Mouse (Mus musculus): Measurements from ENCODE around the gene Mark4. TPM values are rescaled to one million over a fixed set of nuclear protein-coding genes. Genes with fewer than 3 reads are reported as not detected.

Mark4 gene
- polyA plus RNA-seq, 1 experiment from 2014 or later: 4.7 TPM

GRCm38 (mm10) chr7:19388699-19389413 is 69.8 kb downstream of the Mark4 start:
- no peak overlapping the region for H3K4me2 ChIP-seq (replicated peaks; ENCODE audit: low read depth)
- no peak for TF ChIP-seq CTCF (IDR thresholded peaks at IDR 0.05; ENCODE audit: low read depth)
- no peak overlapping the region for H3K4me3 ChIP-seq (ENCODE audit: low read depth, low read length)
- H3K36me3 ChIP-seq (ENCODE audit: control insufficient read depth, insufficient read depth): peaks cover 79% of the 10 kb centered on the region
- no peaks in the 10 kb centered on the region for H3K27me3 ChIP-seq (replicated peaks; ENCODE audit: control insufficient read depth, insufficient read depth, low read length)
- no peak overlapping the region; the same call in 1 of the 2 replicates for H3K27ac ChIP-seq (ENCODE audit: low read depth, low read length)
- H3K9me3 ChIP-seq (ENCODE audit: control insufficient read depth): no peaks in the 10 kb centered on the region
- no peak for ATAC-seq
- H3K9ac ChIP-seq (ENCODE audit: low read depth, low read length): no peak overlapping the region
- H3K4me1 ChIP-seq (replicated peaks; ENCODE audit: control insufficient read depth, insufficient read depth, low read length): no peaks in the 10 kb centered on the region
- 82% methylated on average over 10 of the region's 10 CpGs for WGBS

DNA sequence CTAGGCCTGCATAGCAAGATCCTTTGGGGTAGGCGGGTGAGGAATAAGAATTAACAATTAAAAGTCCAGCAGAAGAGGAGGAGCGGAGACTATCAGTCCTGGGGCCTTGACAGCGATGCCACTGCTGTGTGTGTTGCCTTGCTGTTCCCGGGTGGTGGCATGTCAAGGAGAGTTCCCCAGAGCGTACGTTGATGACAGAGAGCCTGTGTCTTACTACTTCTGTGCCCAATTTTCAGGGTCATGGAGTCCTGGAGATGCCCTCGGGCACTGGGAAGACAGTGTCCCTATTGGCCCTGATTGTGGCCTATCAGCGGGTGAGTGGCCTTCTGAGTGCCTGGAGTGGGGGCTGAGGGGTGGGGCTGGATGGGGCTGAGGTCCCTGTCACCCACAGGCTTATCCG is 74.9 kb downstream of the Mark4 start:
- Histone ChIP-seq H3K9ac (ENCODE audit: low read depth, low read length) (no peak overlapping the region), H3K27ac (ENCODE audit: low read depth, low read length) (no peak overlapping the region), H3K4me2 (replicated peaks; ENCODE audit: low read depth) (no peak overlapping the region), H3K4me1 (replicated peaks; ENCODE audit: control insufficient read depth, insufficient read depth, low read length) (no peaks in the 10 kb centered on the region), H3K27me3 (replicated peaks; ENCODE audit: control insufficient read depth, insufficient read depth, low read length) (no peaks in the 10 kb centered on the region), H3K4me3 (ENCODE audit: low read depth, low read length) (no peak overlapping the region), H3K9me3 (ENCODE audit: control insufficient read depth) (no peaks in the 10 kb centered on the region), H3K36me3 (ENCODE audit: control insufficient read depth, insufficient read depth) (peaks cover 35% of the 10 kb centered on the region)
- no peak for TF ChIP-seq CTCF (IDR thresholded peaks at IDR 0.05; ENCODE audit: low read depth)
- 89% methylated on average over 9 of the region's 9 CpGs for WGBS
- no peak for ATAC-seq

- Histone ChIP-seq H3K4me2 (replicated peaks; ENCODE audit: low read depth) (peak overlapping the region; percentile 94), H3K27ac (ENCODE audit: low read depth, low read length) (peak overlapping the region; percentile 35; the same call in 1 of the 2 replicates), H3K36me3 (ENCODE audit: control insufficient read depth, insufficient read depth) (peaks cover 22% of the 10 kb centered on the region), H3K9ac (ENCODE audit: low read depth, low read length) (peak overlapping the region; percentile 74), H3K4me1 (replicated peaks; ENCODE audit: control insufficient read depth, insufficient read depth, low read length) (no peaks in the 10 kb centered on the region), H3K9me3 (ENCODE audit: control insufficient read depth) (no peaks in the 10 kb centered on the region), H3K4me3 (ENCODE audit: low read depth, low read length) (peak overlapping the region; percentile 89), H3K27me3 (replicated peaks; ENCODE audit: control insufficient read depth, insufficient read depth, low read length) (no peaks in the 10 kb centered on the region)
- ATAC-seq: peak; percentile 78
- no peak for TF ChIP-seq CTCF (IDR thresholded peaks at IDR 0.05; ENCODE audit: low read depth)
- under 1% methylated on average over 27 of the region's 37 CpGs for WGBS
These were observed 76.5 kb downstream of the Mark4 start for GRCm38 (mm10) chr7:19382166-19382541.

DNA sequence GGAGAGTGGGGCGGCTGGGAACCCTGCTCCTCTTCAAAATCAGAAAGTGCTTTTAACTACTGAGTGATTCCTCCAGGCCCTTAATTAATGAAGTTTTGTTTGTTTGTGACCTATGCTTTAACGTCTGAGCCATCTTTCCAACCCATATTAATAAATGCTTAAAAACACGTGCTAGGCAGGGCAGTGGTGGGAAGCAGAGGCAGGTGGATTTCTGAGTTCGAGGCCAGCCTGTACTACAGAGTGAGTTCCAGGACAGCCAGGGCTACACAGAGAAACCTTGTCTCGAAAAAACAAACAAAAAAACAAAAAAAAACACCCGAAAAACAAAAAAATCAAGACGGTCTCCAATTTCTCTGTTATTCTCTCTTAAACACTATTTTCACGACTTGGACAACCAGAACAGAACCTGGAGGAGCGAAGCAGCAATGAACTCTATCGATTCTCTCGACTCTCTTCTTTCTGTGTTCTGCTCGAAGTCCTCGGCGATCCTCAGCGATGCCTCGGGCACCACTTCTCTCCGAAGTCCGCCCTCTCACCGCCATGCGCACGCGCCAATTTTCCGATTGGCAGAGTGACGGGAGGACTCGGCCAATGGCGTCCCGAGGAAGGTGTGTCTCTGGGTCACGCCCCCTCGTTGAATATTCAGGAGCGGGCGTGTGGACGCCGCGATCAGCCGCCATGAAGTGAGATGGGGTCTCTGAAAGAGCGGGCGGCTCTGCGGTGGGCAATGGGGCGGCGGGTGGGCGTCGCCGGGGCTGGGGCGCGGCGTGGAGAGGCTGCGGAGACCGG is 77.0 kb downstream of the Mark4 start, which contains the start of gene Ercc2:
TSS of gene Ercc2 (plus strand) at position 634 of the 789 bp plus-strand sequence.
- Histone ChIP-seq H3K4me1 (replicated peaks; ENCODE audit: control insufficient read depth, insufficient read depth, low read length) (no peaks in the 10 kb centered on the region), H3K4me2 (replicated peaks; ENCODE audit: low read depth) (peak within 1 kb of the TSS; percentile 94), H3K27me3 (replicated peaks; ENCODE audit: control insufficient read depth, insufficient read depth, low read length) (no peaks in the 10 kb centered on the region), H3K4me3 (ENCODE audit: low read depth, low read length) (peak within 1 kb of the TSS; percentile 89), H3K36me3 (ENCODE audit: control insufficient read depth, insufficient read depth) (peaks cover 16% of the 10 kb centered on the region), H3K9me3 (ENCODE audit: control insufficient read depth) (no peaks in the 10 kb centered on the region), H3K9ac (ENCODE audit: low read depth, low read length) (peak within 1 kb of the TSS; percentile 74), H3K27ac (ENCODE audit: low read depth, low read length) (peak within 1 kb of the TSS; percentile 35; the same call in 1 of the 2 replicates)
- 5% methylated on average over 48 of the region's 48 CpGs for WGBS
- TF ChIP-seq CTCF (IDR thresholded peaks at IDR 0.05; ENCODE audit: low read depth): no peak
- ATAC-seq: peak; percentile 97

- Histone ChIP-seq H3K27ac (ENCODE audit: low read depth, low read length) (no peak overlapping the region), H3K4me3 (ENCODE audit: low read depth, low read length) (no peak overlapping the region), H3K27me3 (replicated peaks; ENCODE audit: control insufficient read depth, insufficient read depth, low read length) (no peaks in the 10 kb centered on the region), H3K4me1 (replicated peaks; ENCODE audit: control insufficient read depth, insufficient read depth, low read length) (no peaks in the 10 kb centered on the region), H3K36me3 (ENCODE audit: control insufficient read depth, insufficient read depth) (0 out of 2 replicates have a peak, but pooled peaks cover 5% of the 10 kb centered on the region), H3K9me3 (ENCODE audit: control insufficient read depth) (no peaks in the 10 kb centered on the region), H3K4me2 (replicated peaks; ENCODE audit: low read depth) (no peak overlapping the region), H3K9ac (ENCODE audit: low read depth, low read length) (no peak overlapping the region)
- ATAC-seq: no peak
- TF ChIP-seq CTCF (IDR thresholded peaks at IDR 0.05; ENCODE audit: low read depth): no peak
- WGBS: 79% methylated on average over 8 of the region's 8 CpGs
These were observed 80.6 kb downstream of the Mark4 start for GRCm38 (mm10) chr7:19378049-19378448.

DNA sequence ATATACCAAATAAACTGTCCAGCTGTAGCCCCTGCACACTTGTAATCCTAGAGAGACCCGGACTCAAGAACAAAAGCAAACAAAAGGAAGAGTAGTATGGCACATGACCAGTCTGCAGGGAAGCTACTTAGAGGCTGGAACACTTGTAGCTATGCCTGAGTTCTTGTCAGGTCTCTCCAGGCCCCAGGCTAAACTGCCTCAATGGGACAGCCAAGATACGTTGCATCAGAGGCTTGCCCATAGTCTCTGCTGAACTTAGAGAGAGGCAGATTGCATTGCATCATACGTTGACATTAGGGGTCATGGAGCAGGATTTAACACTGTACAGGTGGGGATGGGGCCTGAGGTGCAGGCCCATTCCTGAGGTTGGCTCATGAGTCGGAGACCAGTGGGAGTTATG is 82.6 kb downstream of the Mark4 start:
- H3K27me3 ChIP-seq (replicated peaks; ENCODE audit: control insufficient read depth, insufficient read depth, low read length): no peaks in the 10 kb centered on the region
- H3K4me3 ChIP-seq (ENCODE audit: low read depth, low read length): no peak overlapping the region
- no peaks in the 10 kb centered on the region for H3K9me3 ChIP-seq (ENCODE audit: control insufficient read depth)
- 0 out of 2 replicates have a peak, but pooled peaks cover 5% of the 10 kb centered on the region for H3K36me3 ChIP-seq (ENCODE audit: control insufficient read depth, insufficient read depth)
- no peak overlapping the region for H3K4me2 ChIP-seq (replicated peaks; ENCODE audit: low read depth)
- H3K4me1 ChIP-seq (replicated peaks; ENCODE audit: control insufficient read depth, insufficient read depth, low read length): no peaks in the 10 kb centered on the region
- H3K9ac ChIP-seq (ENCODE audit: low read depth, low read length): no peak overlapping the region
- no peak overlapping the region for H3K27ac ChIP-seq (ENCODE audit: low read depth, low read length)
- TF ChIP-seq CTCF (IDR thresholded peaks at IDR 0.05; ENCODE audit: low read depth): no peak
- 78% methylated on average over 4 of the region's 4 CpGs for WGBS
- no peak for ATAC-seq

Data from intestine, postnatal 0 days (tissue).